Mouse (Mus musculus) ES-Bruce4 (cell line): ENCODE data around the gene Stra6.

Experiments
- EP300 ChIP-seq: IDR thresholded peaks from 2 replicates; pipeline ENCODE4 v1.6.1; 2011; ENCODE audit warnings: low read depth, low read length; ENCODE audit not compliant: insufficient read depth
- POLR2A ChIP-seq: IDR thresholded peaks from one replicate; pipeline ENCODE4 v1.8.1; 2011; ENCODE audit warnings: low read length; ENCODE audit not compliant: insufficient read depth

- TF ChIP-seq EP300 = no peak
- TF ChIP-seq POLR2A = no peak
Measured at GRCm38 (mm10) chr9:58163146-58163545, 99.6 kb downstream of the Stra6 start.
